13 mouse cellular contexts compared by ENCODE assay signal in the genomic region with DNA sequence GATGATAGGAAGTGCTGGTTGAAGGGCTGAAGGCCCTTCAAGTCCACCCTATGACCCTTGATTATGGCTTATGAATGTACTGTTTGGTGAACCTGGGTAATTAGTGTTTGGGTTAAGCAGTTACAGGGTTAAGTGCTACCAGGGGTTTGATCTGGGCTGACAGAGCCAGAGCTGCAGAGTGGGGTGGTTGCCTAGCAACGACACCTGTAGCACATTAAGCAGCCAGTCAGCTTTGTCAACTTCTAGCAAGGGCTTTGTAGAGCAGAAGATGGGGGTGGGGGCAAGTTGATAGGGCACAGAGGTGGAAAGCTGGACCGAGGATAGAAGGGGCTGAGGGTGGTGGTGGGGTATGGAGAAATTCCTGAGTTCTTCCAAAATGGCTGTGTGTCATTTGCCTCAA.
DNase-seq lines count a peak whose midpoint lies in the region; ATAC-seq and TF ChIP-seq lines count a peak whose summit lies in the region.
"Had no signal": no experiment of that assay in that cellular context is flagged by ENCODE, and none has a peak within 500 bp of the region (broad histone marks: within the 10 kb centered on the region; RNA-seq: fewer than 3 reads in every experiment).

No protein-coding gene starts in this region.

- no peak overlapping the region for H3K4me2 ChIP-seq in forebrain, embryonic 14.5 days (ENCODE audit: low read length)
- H3K4me2 ChIP-seq in forebrain, embryonic 12.5 days = no peak overlapping the region
- no peak overlapping the region for H3K4me2 ChIP-seq in lung, embryonic 15.5 days
- peak overlapping the region; percentile 37 for H3K4me2 ChIP-seq in limb, embryonic 12.5 days
- H3K4me2 ChIP-seq in stomach, postnatal 0 days (replicated peaks; ENCODE audit: low read depth) = no peak overlapping the region
- H3K4me2 ChIP-seq: embryonic facial prominence, embryonic 15.5 days; heart, embryonic 15.5 days had no signal

- no peaks in the 10 kb centered on the region for H3K27me3 ChIP-seq in forebrain, embryonic 14.5 days (replicated peaks; ENCODE audit: control insufficient read depth, insufficient read depth, low read length)
- peaks cover 67% of the 10 kb centered on the region for H3K27me3 ChIP-seq in forebrain, embryonic 12.5 days
- H3K27me3 ChIP-seq in lung, embryonic 15.5 days = 0 out of 2 replicates have a peak, but pooled peaks cover 6% of the 10 kb centered on the region
- H3K27me3 ChIP-seq in limb, embryonic 12.5 days = no peaks in the 10 kb centered on the region
- no peaks in the 10 kb centered on the region for H3K27me3 ChIP-seq in stomach, postnatal 0 days (ENCODE audit: control insufficient read depth, insufficient read depth, low read length)

- peak; percentile 62 for DNase-seq in forebrain, embryonic 14.5 days (ENCODE audit: low spot score)
- DNase-seq in lung, postnatal 36 days = no peak
- DNase-seq in stomach, postnatal 0 days (ENCODE audit: low spot score) = no peak
- DNase-seq in urinary bladder, postnatal 4 days (ENCODE audit: low spot score in 2 of 2) = no peak
- no peak for DNase-seq in Muller cell, postnatal 12 days (ENCODE audit: inconsistent ontology term)
- DNase-seq: adrenal gland, adult 2 months; gastrocnemius, postnatal 25 days; thymus, postnatal 25 days had no signal

- H3K36me3 ChIP-seq in forebrain, embryonic 14.5 days (ENCODE audit: control insufficient read depth, insufficient read depth, low read length) = no peaks in the 10 kb centered on the region
- no peaks in the 10 kb centered on the region for H3K36me3 ChIP-seq in forebrain, embryonic 12.5 days (replicated peaks)
- no peaks in the 10 kb centered on the region for H3K36me3 ChIP-seq in lung, embryonic 15.5 days
- no peaks in the 10 kb centered on the region for H3K36me3 ChIP-seq in limb, embryonic 12.5 days
- H3K36me3 ChIP-seq in stomach, postnatal 0 days (ENCODE audit: control insufficient read depth, insufficient read depth, low read length) = no peaks in the 10 kb centered on the region
- H3K36me3 ChIP-seq: embryonic facial prominence, embryonic 15.5 days; heart, embryonic 15.5 days had no signal

- no peaks in the 10 kb centered on the region for H3K9me3 ChIP-seq in forebrain, embryonic 14.5 days (replicated peaks; ENCODE audit: control insufficient read depth, low read length)
- H3K9me3 ChIP-seq in forebrain, embryonic 12.5 days = no peaks in the 10 kb centered on the region
- no peaks in the 10 kb centered on the region for H3K9me3 ChIP-seq in lung, embryonic 15.5 days
- H3K9me3 ChIP-seq in limb, embryonic 12.5 days = no peaks in the 10 kb centered on the region
- H3K9me3 ChIP-seq in stomach, postnatal 0 days (ENCODE audit: control insufficient read depth, low read length) = no peaks in the 10 kb centered on the region
- H3K9me3 ChIP-seq: embryonic facial prominence, embryonic 15.5 days; heart, embryonic 15.5 days had no signal

- H3K27ac ChIP-seq in forebrain, embryonic 14.5 days (ENCODE audit: low read depth, low read length) = no peak overlapping the region
- H3K27ac ChIP-seq in forebrain, embryonic 12.5 days = no peak overlapping the region
- no peak overlapping the region for H3K27ac ChIP-seq in lung, embryonic 15.5 days
- peak overlapping the region; percentile 0; the same call in 1 of the 2 replicates for H3K27ac ChIP-seq in limb, embryonic 12.5 days
- H3K27ac ChIP-seq in stomach, postnatal 0 days (replicated peaks) = no peak overlapping the region
- H3K27ac ChIP-seq: embryonic facial prominence, embryonic 15.5 days; heart, embryonic 15.5 days had no signal

- TF ChIP-seq EP300 in stomach, postnatal 0 days (optimal IDR thresholded peaks at IDR 0.05) = no peak

- H3K4me1 ChIP-seq in forebrain, embryonic 14.5 days (ENCODE audit: control insufficient read depth, insufficient read depth, low read length) = peaks cover 8% of the 10 kb centered on the region
- peaks cover 15% of the 10 kb centered on the region for H3K4me1 ChIP-seq in forebrain, embryonic 12.5 days
- H3K4me1 ChIP-seq in lung, embryonic 15.5 days = peaks cover 16% of the 10 kb centered on the region
- peaks cover 38% of the 10 kb centered on the region for H3K4me1 ChIP-seq in limb, embryonic 12.5 days (replicated peaks)
- no peaks in the 10 kb centered on the region for H3K4me1 ChIP-seq in stomach, postnatal 0 days (replicated peaks; ENCODE audit: control insufficient read depth, insufficient read depth)

- WGBS in forebrain, embryonic 14.5 days = 10% methylated on average over 2 of the region's 2 CpGs
- 10% methylated on average over 2 of the region's 2 CpGs for WGBS in forebrain, embryonic 12.5 days
- 9% methylated on average over 2 of the region's 2 CpGs for WGBS in lung, embryonic 15.5 days
- 2% methylated on average over 2 of the region's 2 CpGs for WGBS in limb, embryonic 12.5 days
- 27% methylated on average over 2 of the region's 2 CpGs for WGBS in stomach, postnatal 0 days

- H3K9ac ChIP-seq in forebrain, embryonic 14.5 days (ENCODE audit: low read length) = no peak overlapping the region
- H3K9ac ChIP-seq in forebrain, embryonic 12.5 days = no peak overlapping the region
- no peak overlapping the region for H3K9ac ChIP-seq in lung, embryonic 15.5 days
- no peak overlapping the region for H3K9ac ChIP-seq in limb, embryonic 12.5 days (replicated peaks)
- H3K9ac ChIP-seq in stomach, postnatal 0 days (ENCODE audit: low read length) = no peak overlapping the region
- H3K9ac ChIP-seq: embryonic facial prominence, embryonic 15.5 days; heart, embryonic 15.5 days had no signal

- no peak overlapping the region for H3K4me3 ChIP-seq in forebrain, embryonic 14.5 days (ENCODE audit: low read depth, low read length)
- no peak overlapping the region for H3K4me3 ChIP-seq in forebrain, embryonic 12.5 days (replicated peaks)
- H3K4me3 ChIP-seq in lung, embryonic 15.5 days = no peak overlapping the region
- no peak overlapping the region for H3K4me3 ChIP-seq in limb, embryonic 12.5 days (replicated peaks)
- H3K4me3 ChIP-seq in stomach, postnatal 0 days (ENCODE audit: low read depth, low read length) = no peak overlapping the region
- H3K4me3 ChIP-seq: embryonic facial prominence, embryonic 15.5 days; heart, embryonic 15.5 days had no signal

- ATAC-seq in forebrain, embryonic 14.5 days = no peak
- ATAC-seq in forebrain, embryonic 12.5 days (ENCODE audit: low FRiP score) = no peak
- peak; percentile 40; the same call in 1 of the 2 replicates for ATAC-seq in lung, embryonic 15.5 days (ENCODE audit: borderline replicate concordance, extremely low read depth, low FRiP score, low TSS enrichment)
- ATAC-seq in limb, embryonic 12.5 days (ENCODE audit: insufficient number of reproducible peaks, insufficient read depth, low FRiP score, low TSS enrichment, low read depth) = peak; percentile 73; the same call in 1 of the 2 replicates
- peak; percentile 18; the same call in 1 of the 2 replicates for ATAC-seq in stomach, postnatal 0 days (ENCODE audit: low FRiP score, low TSS enrichment)

- TF ChIP-seq CTCF in stomach, postnatal 0 days (IDR thresholded peaks at IDR 0.05; ENCODE audit: low read depth) = no peak

Comparison
In these comparisons a context has a peak if more than half of its experiments do, and no peak if none do; other contexts are left out.
1. ATAC-seq: peak in lung, embryonic 15.5 days (single experiment), limb, embryonic 12.5 days (single experiment) and stomach, postnatal 0 days (single experiment); none in forebrain, embryonic 14.5 days (single experiment) and forebrain, embryonic 12.5 days (single experiment).